Mouse (Mus musculus): ENCODE results near the gene Armcx6.

DNA sequence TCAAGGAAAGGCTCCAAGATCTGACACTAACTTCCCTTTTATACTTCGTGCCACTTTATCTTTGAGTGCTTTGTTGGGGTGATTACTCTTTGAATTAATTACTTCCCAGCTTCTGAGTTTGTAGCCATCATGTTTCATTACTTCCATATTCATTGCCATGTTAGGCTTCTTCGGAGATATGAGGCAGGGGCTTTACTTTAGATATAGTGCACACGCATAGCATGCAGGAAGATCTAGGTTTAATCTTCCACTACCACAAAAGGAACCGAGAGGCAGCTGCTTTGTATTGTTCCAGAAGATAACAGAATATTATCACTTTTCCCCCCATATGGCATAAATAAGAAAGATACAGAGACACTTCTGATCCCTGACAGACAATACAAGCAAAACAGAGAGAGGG, 36.5 kb upstream of the Armcx6 start:
- TF ChIP-seq POLR2A (IDR thresholded peaks at IDR 0.05; ENCODE audit: low read depth, low read length) (no peak), CTCF (IDR thresholded peaks at IDR 0.05; ENCODE audit: extremely low read depth, insufficient read depth, insufficient read length, insufficient replicate concordance) (no peak)

All from spleen, adult 2 months (tissue).